Mouse (Mus musculus): Measurements from ENCODE around the gene Nipsnap3b. TPM values are rescaled to one million over a fixed set of nuclear protein-coding genes. Genes with fewer than 3 reads are reported as not detected.

The Nipsnap3b gene
- polyA plus RNA-seq, 1 experiment from 2014 or later, result 146 TPM

GRCm38 (mm10) chr4:53046238-53047022, 34.8 kb downstream of the Nipsnap3b start:
- Histone ChIP-seq H3K9me3 (ENCODE audit: control insufficient read depth, low read length) (no peaks in the 10 kb centered on the region), H3K4me3 (ENCODE audit: low read length) (no peak overlapping the region), H3K9ac (ENCODE audit: low read depth, low read length) (no peak overlapping the region), H3K4me1 (ENCODE audit: control insufficient read depth, insufficient read depth, low read length) (no peaks in the 10 kb centered on the region), H3K27ac (ENCODE audit: low read length) (no peak overlapping the region), H3K27me3 (replicated peaks; ENCODE audit: control insufficient read depth, insufficient read depth, low read length) (no peaks in the 10 kb centered on the region), H3K4me2 (ENCODE audit: low read depth, low read length) (no peak overlapping the region), H3K36me3 (ENCODE audit: control insufficient read depth, insufficient read depth, low read length) (no peaks in the 10 kb centered on the region)
- no peak for ATAC-seq
- WGBS, result 61% methylated on average over 9 of the region's 9 CpGs

- Histone ChIP-seq H3K27me3 (replicated peaks; ENCODE audit: control insufficient read depth, insufficient read depth, low read length) (no peaks in the 10 kb centered on the region), H3K36me3 (ENCODE audit: control insufficient read depth, insufficient read depth, low read length) (no peaks in the 10 kb centered on the region), H3K27ac (ENCODE audit: low read length) (no peak overlapping the region), H3K9me3 (ENCODE audit: control insufficient read depth, low read length) (no peaks in the 10 kb centered on the region), H3K4me3 (ENCODE audit: low read length) (no peak overlapping the region), H3K9ac (ENCODE audit: low read depth, low read length) (no peak overlapping the region), H3K4me2 (ENCODE audit: low read depth, low read length) (no peak overlapping the region), H3K4me1 (ENCODE audit: control insufficient read depth, insufficient read depth, low read length) (no peaks in the 10 kb centered on the region)
- ATAC-seq, result no peak
- 84% methylated on average over 7 of the region's 7 CpGs for WGBS
Measured at GRCm38 (mm10) chr4:53062301-53063008, 50.8 kb downstream of the Nipsnap3b start.

Other genes with a start within 250 kb of the Nipsnap3b start
- not detected in 2 replicates for gene Olfr275, start 197.3 kb upstream of the Nipsnap3b start, polyA plus RNA-seq (2015; fragmentation: Nextera tagmentation; extraction: Ambion mirVana)
- gene Olfr273, start 152.6 kb upstream of the Nipsnap3b start, polyA plus RNA-seq (2015; fragmentation: Nextera tagmentation; extraction: Ambion mirVana), result not detected in 2 replicates
- gene Olfr272, start 92.7 kb upstream of the Nipsnap3b start, polyA plus RNA-seq (2015; fragmentation: Nextera tagmentation; extraction: Ambion mirVana), result not detected in 2 replicates
- gene Olfr270, start 47.3 kb upstream of the Nipsnap3b start, polyA plus RNA-seq (2015; fragmentation: Nextera tagmentation; extraction: Ambion mirVana), result not detected in 2 replicates
- not detected in 2 replicates for gene Nipsnap3a, start 22.6 kb upstream of the Nipsnap3b start, polyA plus RNA-seq (2015; fragmentation: Nextera tagmentation; extraction: Ambion mirVana)
- gene Abca1, start 148.0 kb downstream of the Nipsnap3b start, polyA plus RNA-seq (2015; fragmentation: Nextera tagmentation; extraction: Ambion mirVana), result 2.3 and 2.4 TPM in 2 replicates

Data from intestine, embryonic 16.5 days (tissue).